Mouse (Mus musculus) erythroblast, embryonic 14.5 days (primary cell): ENCODE results near the gene Prdm16. TPM values are rescaled to one million over a fixed set of nuclear protein-coding genes. Genes with fewer than 3 reads are reported as not detected.

Source experiments
- H3K27me3 ChIP-seq: 2 replicates; pipeline ENCODE4 v1.6.1; 2012; ENCODE audit warnings: inconsistent platforms; ENCODE audit not compliant: control insufficient read depth
- H3K36me3 ChIP-seq: 2 replicates; pipeline ENCODE4 v1.6.1; 2012; ENCODE audit warnings: mild to moderate bottlenecking, inconsistent platforms; ENCODE audit not compliant: control insufficient read depth
- H3K4me1 ChIP-seq: 2 replicates; pipeline ENCODE4 v1.6.1; 2012; ENCODE audit warnings: inconsistent platforms; ENCODE audit not compliant: control insufficient read depth
- H3K4me3 ChIP-seq: replicated peaks from 2 replicates; pipeline ENCODE3; 2012; ENCODE audit warnings: moderate library complexity, mild to moderate bottlenecking, inconsistent platforms
- H3K9me3 ChIP-seq: 2 replicates; pipeline ENCODE4 v1.6.1; 2012; ENCODE audit warnings: low read length, inconsistent platforms, mixed read lengths; ENCODE audit not compliant: control insufficient read depth
- GATA1 ChIP-seq: IDR thresholded peaks from 2 replicates; pipeline ENCODE4 v1.6.1; 2012; ENCODE audit warnings: low read length, inconsistent platforms, mixed read lengths
- TAL1 ChIP-seq: IDR thresholded peaks from 3 replicates; pipeline ENCODE4 v1.6.1; 2012; ENCODE audit warnings: low read length, inconsistent platforms, mixed read lengths
- polyA plus RNA-seq: library from polyadenylated mRNA; stranded (reverse); fragments of >175 nt; gene quantifications from 2 replicates; pipeline ENCODE4 v1.2.3, GENCODE M21; 2012

The Prdm16 gene
- polyA plus RNA-seq: 0.03 and 0.12 TPM in 2 replicates

GRCm38 (mm10) chr4:154636721-154637311 is at the start of gene Prdm16:
Prdm16 (minus strand) TSS chr4:154636873.
- TF ChIP-seq TAL1: no peak
- no peak for TF ChIP-seq GATA1
- Histone ChIP-seq H3K4me1 (no peaks in the 10 kb centered on the region), H3K27me3 (peaks cover 98% of the 10 kb centered on the region), H3K36me3 (no peaks in the 10 kb centered on the region), H3K9me3 (peaks cover 2% of the 10 kb centered on the region; the same call in 1 of the 2 replicates), H3K4me3 (peak within 1 kb of the TSS; percentile 50)

- Histone ChIP-seq H3K4me1 (no peaks in the 10 kb centered on the region), H3K27me3 (peaks cover 1% of the 10 kb centered on the region; the same call in 1 of the 2 replicates), H3K36me3 (no peaks in the 10 kb centered on the region), H3K4me3 (no peak overlapping the region), H3K9me3 (peaks cover 16% of the 10 kb centered on the region)
- TF ChIP-seq GATA1 (no peak), TAL1 (no peak)
Observed at GRCm38 (mm10) chr4:154683068-154683752, 46.5 kb upstream of the Prdm16 start.

- no peaks in the 10 kb centered on the region for H3K27me3 ChIP-seq
- no peaks in the 10 kb centered on the region for H3K36me3 ChIP-seq
- H3K4me1 ChIP-seq: no peaks in the 10 kb centered on the region
- TF ChIP-seq GATA1 (no peak), TAL1 (no peak)
- H3K9me3 ChIP-seq: peaks cover 16% of the 10 kb centered on the region
- no peak overlapping the region for H3K4me3 ChIP-seq
Observed at GRCm38 (mm10) chr4:154682311-154682710, 45.6 kb upstream of the Prdm16 start.

- Histone ChIP-seq H3K4me3 (no peak overlapping the region), H3K36me3 (no peaks in the 10 kb centered on the region), H3K27me3 (no peaks in the 10 kb centered on the region)
Observed at GRCm38 (mm10) chr4:154675441-154676000, 38.8 kb upstream of the Prdm16 start.

GRCm38 (mm10) chr4:154674966-154675365 is 38.3 kb upstream of the Prdm16 start:
- H3K27me3 ChIP-seq: no peaks in the 10 kb centered on the region
- H3K9me3 ChIP-seq: peaks cover 1% of the 10 kb centered on the region
- no peaks in the 10 kb centered on the region for H3K36me3 ChIP-seq
- TF ChIP-seq GATA1 (no peak), TAL1 (no peak)
- H3K4me3 ChIP-seq: no peak overlapping the region
- no peaks in the 10 kb centered on the region for H3K4me1 ChIP-seq

More at GRCm38 (mm10) chr4:154675441-154676000, 38.8 kb upstream of the Prdm16 start:
- H3K9me3 ChIP-seq: peaks cover 7% of the 10 kb centered on the region
- TF ChIP-seq TAL1 (no peak), GATA1 (no peak)
- H3K4me1 ChIP-seq: no peaks in the 10 kb centered on the region

GRCm38 (mm10) chr4:154674541-154674940 is 37.9 kb upstream of the Prdm16 start:
- Histone ChIP-seq H3K4me1 (no peaks in the 10 kb centered on the region), H3K4me3 (no peak overlapping the region), H3K36me3 (no peaks in the 10 kb centered on the region), H3K27me3 (no peaks in the 10 kb centered on the region), H3K9me3 (no peaks in the 10 kb centered on the region)
- TF ChIP-seq TAL1 (no peak), GATA1 (no peak)

GRCm38 (mm10) chr4:154673986-154674385 is 37.3 kb upstream of the Prdm16 start:
- Histone ChIP-seq H3K27me3 (no peaks in the 10 kb centered on the region), H3K4me1 (no peaks in the 10 kb centered on the region), H3K4me3 (no peak overlapping the region), H3K9me3 (no peaks in the 10 kb centered on the region), H3K36me3 (no peaks in the 10 kb centered on the region)
- TF ChIP-seq GATA1 (no peak), TAL1 (no peak)

- no peaks in the 10 kb centered on the region for H3K4me1 ChIP-seq
- no peaks in the 10 kb centered on the region for H3K36me3 ChIP-seq
- no peak overlapping the region for H3K4me3 ChIP-seq
- no peaks in the 10 kb centered on the region for H3K27me3 ChIP-seq
- TF ChIP-seq TAL1: no peak
- no peak for TF ChIP-seq GATA1
- H3K9me3 ChIP-seq: no peaks in the 10 kb centered on the region
Observed at GRCm38 (mm10) chr4:154672027-154672426, 35.4 kb upstream of the Prdm16 start.

- H3K36me3 ChIP-seq: no peaks in the 10 kb centered on the region
- TF ChIP-seq GATA1: no peak
- no peak for TF ChIP-seq TAL1
- H3K4me1 ChIP-seq: no peaks in the 10 kb centered on the region
- no peak overlapping the region for H3K4me3 ChIP-seq
- H3K9me3 ChIP-seq: no peaks in the 10 kb centered on the region
- H3K27me3 ChIP-seq: no peaks in the 10 kb centered on the region
Observed at GRCm38 (mm10) chr4:154671232-154671912, 34.7 kb upstream of the Prdm16 start.
